Mouse (Mus musculus) adrenal gland, adult 2 months (tissue): ENCODE measurements around the gene Rimklb. TPM values are rescaled to one million over a fixed set of nuclear protein-coding genes. Genes with fewer than 3 reads are reported as not detected.
"Not testable (repeated sequence)": the region's sequence is repeated elsewhere in the genome, so short reads cannot be mapped to it uniquely, and the experiment has no call there.

ENCODE experiments used
- DNase-seq: peaks from one replicate; pipeline ENCODE4 v3.0.0; 2021
- polyA plus RNA-seq: library from polyadenylated mRNA; depleted of rRNA; stranded (reverse); fragments of >200 nt; gene quantifications from 2 replicates; pipeline ENCODE4 v1.2.3, GENCODE M21; 2012
- total RNA-seq, 2 experiments: library from RNA; stranded (reverse); gene quantifications; 2 replicates each; pipeline ENCODE4 v1.2.3; 2021

Rimklb gene
- total and polyA plus RNA-seq, 3 experiments, result 0.09 TPM; not detected in 2

- DNase-seq, result peak; percentile 35
Measured at GRCm38 (mm10) chr6:122495082-122495881, 3.3 kb downstream of the Rimklb start.

GRCm38 (mm10) chr6:122493799-122494472 is 4.6 kb downstream of the Rimklb start:
- peak; percentile 26 for DNase-seq

GRCm38 (mm10) chr6:122492479-122492878 is 6.1 kb downstream of the Rimklb start:
- no peak for DNase-seq

- peak; percentile 86 for DNase-seq
Measured at GRCm38 (mm10) chr6:122491557-122491956, 7.0 kb downstream of the Rimklb start.

GRCm38 (mm10) chr6:122490929-122491512 is 7.5 kb downstream of the Rimklb start:
- no peak for DNase-seq

- DNase-seq, result no peak
Measured at GRCm38 (mm10) chr6:122486297-122487117, 12.1 kb downstream of the Rimklb start.

- peak; percentile 19 for DNase-seq
Measured at GRCm38 (mm10) chr6:122485401-122486296, 12.9 kb downstream of the Rimklb start.

DNA sequence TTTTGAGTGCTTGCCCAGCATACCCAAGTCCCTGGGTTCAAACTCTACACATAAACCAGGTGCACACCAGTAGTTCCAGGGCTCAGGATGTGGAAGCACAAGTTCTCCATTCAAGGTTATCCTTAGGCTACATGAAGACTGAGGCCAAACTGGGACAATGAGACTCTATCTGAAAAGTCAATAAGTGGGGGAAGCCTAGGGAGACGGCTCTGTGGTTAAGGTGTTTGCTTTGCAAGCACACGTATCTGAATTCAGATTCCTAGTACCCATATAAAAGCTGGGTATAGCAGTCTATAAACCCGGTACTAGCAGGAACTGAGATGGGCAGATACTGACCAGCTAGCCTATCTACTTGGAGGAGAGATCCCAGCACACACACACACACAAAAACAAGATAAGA is 20.5 kb downstream of the Rimklb start:
- no peak for DNase-seq

GRCm38 (mm10) chr6:122471461-122471860 is 27.1 kb downstream of the Rimklb start:
- DNase-seq, result not testable (repeated sequence)

- no peak for DNase-seq
Measured at GRCm38 (mm10) chr6:122470240-122470639, 28.3 kb downstream of the Rimklb start.

- DNase-seq, result no peak
Measured at GRCm38 (mm10) chr6:122469030-122469640, 29.4 kb downstream of the Rimklb start.

GRCm38 (mm10) chr6:122466092-122466713 is 32.4 kb downstream of the Rimklb start:
- peak; percentile 14 for DNase-seq

- DNase-seq, result no peak
Measured at GRCm38 (mm10) chr6:122458946-122459693, 39.4 kb downstream of the Rimklb start.

- no peak for DNase-seq
Measured at GRCm38 (mm10) chr6:122447848-122448247, 50.7 kb downstream of the Rimklb start.

DNA sequence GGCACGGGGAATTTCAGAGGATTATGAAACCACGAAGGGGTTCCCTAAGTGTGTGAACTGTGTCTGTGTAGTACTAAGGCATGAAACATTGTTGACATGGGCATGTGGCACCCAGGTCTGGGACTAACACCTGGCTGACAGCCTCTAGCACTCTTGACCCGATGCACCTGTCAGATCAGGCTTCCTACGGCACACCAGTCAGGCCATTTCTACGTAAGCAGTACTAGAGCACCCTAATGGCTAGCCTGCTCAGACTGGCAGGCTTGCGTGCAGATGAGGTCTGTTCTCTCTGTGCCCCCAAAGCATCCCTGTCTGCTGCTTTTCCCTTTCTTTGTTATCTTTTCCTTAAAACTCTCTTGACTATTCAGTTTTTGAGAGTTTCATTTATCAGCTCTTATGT is 53.3 kb downstream of the Rimklb start:
- DNase-seq, result no peak

- no peak for DNase-seq
Measured at GRCm38 (mm10) chr6:122440632-122441226, 57.8 kb downstream of the Rimklb start.

- DNase-seq, result no peak
Measured at GRCm38 (mm10) chr6:122439249-122439648, 59.3 kb downstream of the Rimklb start.

- DNase-seq, result no peak
Measured at GRCm38 (mm10) chr6:122435270-122435669, 63.3 kb downstream of the Rimklb start.

DNA sequence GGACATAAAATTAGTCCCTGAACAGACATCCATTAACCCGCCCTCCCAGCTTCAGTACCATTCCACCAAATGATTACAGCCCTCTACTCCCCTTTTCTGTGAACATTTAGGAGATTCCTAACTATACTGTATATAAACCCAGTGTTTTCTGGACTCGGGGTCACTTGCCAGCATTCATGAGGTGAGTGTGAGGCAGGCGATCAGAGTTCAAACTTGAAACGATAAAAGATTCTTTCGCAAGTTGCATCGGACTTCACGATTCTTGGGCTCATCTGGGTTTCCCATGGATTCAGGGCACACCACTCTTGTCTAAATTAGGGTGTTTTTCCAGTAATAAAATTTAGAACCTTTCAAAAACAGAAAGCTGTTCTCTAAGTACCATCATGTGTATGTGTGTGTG is 71.1 kb downstream of the Rimklb start:
- DNase-seq, result no peak
